Mouse (Mus musculus): ENCODE data around the gene H2-T3. TPM values are rescaled to one million over a fixed set of nuclear protein-coding genes. Genes with fewer than 3 reads are reported as not detected.

H2-T3 gene
- not detected for polyA plus RNA-seq (2015; fragmentation: Illumina TruSeq; extraction: RNeasy Lipid Tissue Mini Kit (QIAGEN cat#74804); ENCODE audit: insufficient read depth, low replicate concordance)

DNA sequence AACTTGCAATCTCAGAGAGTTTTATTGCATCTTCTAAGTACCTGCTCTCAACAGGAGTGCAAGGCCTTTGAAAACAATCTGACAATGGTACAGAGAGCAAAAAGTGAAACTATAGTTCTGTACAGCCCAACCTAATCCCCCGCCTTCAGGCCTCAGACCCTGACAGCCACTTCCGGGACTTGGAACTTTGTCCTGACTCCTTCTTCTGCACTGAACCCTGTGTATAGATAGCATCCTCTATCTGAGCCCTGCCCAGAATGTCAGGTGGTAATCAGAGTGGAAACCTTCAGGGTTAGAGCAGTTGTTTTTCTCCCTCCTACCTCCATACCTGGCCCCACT, at the start of gene H2-T3:
Gene H2-T3 (minus strand): TSS at position 119 of the 339 bp plus-strand sequence.

GRCm38 (mm10) chr17:36168039-36168652, 21.9 kb downstream of the H2-T3 start, which contains the start of gene Gm8909:
Gene Gm8909 (minus strand): TSS chr17:36168537.

Other genes with a start within 250 kb of the H2-T3 start
- 133 TPM for gene Abcf1, start 220.5 kb downstream of the H2-T3 start, polyA plus RNA-seq (2015; fragmentation: Illumina TruSeq; extraction: RNeasy Lipid Tissue Mini Kit (QIAGEN cat#74804); ENCODE audit: insufficient read depth, low replicate concordance)
- gene Gnl1, start 210.4 kb downstream of the H2-T3 start, polyA plus RNA-seq (2015; fragmentation: Illumina TruSeq; extraction: RNeasy Lipid Tissue Mini Kit (QIAGEN cat#74804); ENCODE audit: insufficient read depth, low replicate concordance), result 19.0 TPM
- 29.2 TPM for gene Prr3, start 210.1 kb downstream of the H2-T3 start, polyA plus RNA-seq (2015; fragmentation: Illumina TruSeq; extraction: RNeasy Lipid Tissue Mini Kit (QIAGEN cat#74804); ENCODE audit: insufficient read depth, low replicate concordance)
- 80.5 TPM for gene H2-T24, start 169.7 kb downstream of the H2-T3 start, polyA plus RNA-seq (2015; fragmentation: Illumina TruSeq; extraction: RNeasy Lipid Tissue Mini Kit (QIAGEN cat#74804); ENCODE audit: insufficient read depth, low replicate concordance)
- 186 TPM for gene H2-T23, start 157.4 kb downstream of the H2-T3 start, polyA plus RNA-seq (2015; fragmentation: Illumina TruSeq; extraction: RNeasy Lipid Tissue Mini Kit (QIAGEN cat#74804); ENCODE audit: insufficient read depth, low replicate concordance)
- gene H2-T22, start 147.5 kb downstream of the H2-T3 start, polyA plus RNA-seq (2015; fragmentation: Illumina TruSeq; extraction: RNeasy Lipid Tissue Mini Kit (QIAGEN cat#74804); ENCODE audit: insufficient read depth, low replicate concordance), result 124 TPM
- 0.25 TPM for gene Gm6034, start 147.3 kb downstream of the H2-T3 start, polyA plus RNA-seq (2015; fragmentation: Illumina TruSeq; extraction: RNeasy Lipid Tissue Mini Kit (QIAGEN cat#74804); ENCODE audit: insufficient read depth, low replicate concordance)
- gene Gm11127, start 131.9 kb downstream of the H2-T3 start, polyA plus RNA-seq (2015; fragmentation: Illumina TruSeq; extraction: RNeasy Lipid Tissue Mini Kit (QIAGEN cat#74804); ENCODE audit: insufficient read depth, low replicate concordance), result not detected
- 1.1 TPM for gene Gm19684, start 68.6 kb downstream of the H2-T3 start, polyA plus RNA-seq (2015; fragmentation: Illumina TruSeq; extraction: RNeasy Lipid Tissue Mini Kit (QIAGEN cat#74804); ENCODE audit: insufficient read depth, low replicate concordance)
- gene Gm7030, start 60.9 kb downstream of the H2-T3 start, polyA plus RNA-seq (2015; fragmentation: Illumina TruSeq; extraction: RNeasy Lipid Tissue Mini Kit (QIAGEN cat#74804); ENCODE audit: insufficient read depth, low replicate concordance), result not detected
- not detected for gene Gm8909, start 21.8 kb downstream of the H2-T3 start, polyA plus RNA-seq (2015; fragmentation: Illumina TruSeq; extraction: RNeasy Lipid Tissue Mini Kit (QIAGEN cat#74804); ENCODE audit: insufficient read depth, low replicate concordance)
- 25.3 TPM for gene Rpp21, start 67.8 kb upstream of the H2-T3 start, polyA plus RNA-seq (2015; fragmentation: Illumina TruSeq; extraction: RNeasy Lipid Tissue Mini Kit (QIAGEN cat#74804); ENCODE audit: insufficient read depth, low replicate concordance)
- 70.6 TPM for gene Trim39, start 82.0 kb upstream of the H2-T3 start, polyA plus RNA-seq (2015; fragmentation: Illumina TruSeq; extraction: RNeasy Lipid Tissue Mini Kit (QIAGEN cat#74804); ENCODE audit: insufficient read depth, low replicate concordance)
- not detected for gene H2-M10.2, start 96.2 kb upstream of the H2-T3 start, polyA plus RNA-seq (2015; fragmentation: Illumina TruSeq; extraction: RNeasy Lipid Tissue Mini Kit (QIAGEN cat#74804); ENCODE audit: insufficient read depth, low replicate concordance)
- gene H2-M10.1, start 135.9 kb upstream of the H2-T3 start, polyA plus RNA-seq (2015; fragmentation: Illumina TruSeq; extraction: RNeasy Lipid Tissue Mini Kit (QIAGEN cat#74804); ENCODE audit: insufficient read depth, low replicate concordance), result not detected
- gene H2-M10.3, start 178.1 kb upstream of the H2-T3 start, polyA plus RNA-seq (2015; fragmentation: Illumina TruSeq; extraction: RNeasy Lipid Tissue Mini Kit (QIAGEN cat#74804); ENCODE audit: insufficient read depth, low replicate concordance), result not detected

Measured in spleen, adult 10 weeks (tissue).